Mouse (Mus musculus) megakaryocyte, embryonic 14.5 days (primary cell): Measurements from ENCODE around the gene Pqbp1.

Source experiments
- FLI1 ChIP-seq: IDR thresholded peaks from 2 replicates; pipeline ENCODE4 v1.6.1; 2012; ENCODE audit warnings: low read length, inconsistent platforms, mixed read lengths
- GATA1 ChIP-seq: IDR thresholded peaks from 3 replicates; pipeline ENCODE4 v1.6.1; 2012; ENCODE audit warnings: mixed read lengths, low read length, inconsistent platforms, borderline replicate concordance

DNA sequence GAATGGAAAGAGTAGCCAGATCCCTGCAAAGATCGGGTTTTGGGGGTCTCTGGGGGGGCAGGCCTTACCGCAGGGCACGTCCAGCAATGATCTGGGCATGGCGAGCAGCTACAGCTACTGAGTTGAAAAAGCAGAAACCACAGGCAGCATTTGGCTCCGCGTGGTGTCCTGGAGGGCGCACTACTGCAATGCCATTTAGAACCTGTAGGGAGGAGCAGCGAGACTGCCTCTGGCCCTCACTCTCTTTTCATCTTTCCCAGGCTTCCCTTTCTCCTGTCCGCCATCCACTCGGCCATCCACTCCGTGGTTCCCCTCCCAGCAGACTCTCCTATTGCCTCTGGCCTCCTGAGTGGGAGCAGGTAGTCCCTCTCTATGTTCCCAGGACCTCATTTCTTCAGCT is 37.8 kb upstream of the Pqbp1 start:
- TF ChIP-seq FLI1 (no peak), GATA1 (no peak)
